Mouse (Mus musculus) heart, postnatal 0 days (tissue): ENCODE results near the gene A930004D18Rik. TPM values are rescaled to one million over a fixed set of nuclear protein-coding genes. Genes with fewer than 3 reads are reported as not detected.

Experiments used
- ATAC-seq: fragments of 200-750 bp; cut with Nextera tagmentation; 2 replicates; pipeline ENCODE4 v1.8.0; 2017; ENCODE audit warnings: low read depth, moderate number of reproducible peaks, moderate library complexity; ENCODE audit not compliant: insufficient read depth
- DNase-seq: peaks from one replicate; pipeline ENCODE4 v3.0.0-alpha.2; 2016; ENCODE audit warnings: low spot score
- H3K27ac ChIP-seq: fragments of 300-500 bp; sonication (generic); 2 replicates; pipeline ENCODE4 v1.5.1; 2014; ENCODE audit warnings: low read depth, mild to moderate bottlenecking
- H3K27me3 ChIP-seq: fragments of 300-500 bp; sonication (generic); 2 replicates; pipeline ENCODE4 v1.6.1; 2014; ENCODE audit warnings: low read length, mixed read lengths; ENCODE audit not compliant: control insufficient read depth, insufficient read depth
- H3K36me3 ChIP-seq: fragments of 300-500 bp; sonication (generic); replicated peaks from 2 replicates; pipeline ENCODE4 v1.6.1; 2014; ENCODE audit warnings: low read length, mixed read lengths; ENCODE audit not compliant: control insufficient read depth, insufficient read depth
- H3K4me1 ChIP-seq: fragments of 300-500 bp; sonication (generic); 2 replicates; pipeline ENCODE4 v1.6.1; 2014; ENCODE audit warnings: antibody characterized with exemption; ENCODE audit not compliant: control insufficient read depth, insufficient read depth
- H3K4me2 ChIP-seq: fragments of 300-500 bp; sonication (generic); 2 replicates; pipeline ENCODE4 v1.6.1; 2014; ENCODE audit warnings: low read depth, mild to moderate bottlenecking, low read length, moderate library complexity
- H3K4me3 ChIP-seq: fragments of 300-500 bp; sonication (generic); 2 replicates; pipeline ENCODE4 v1.5.1; 2014; ENCODE audit warnings: low read depth, low read length
- H3K9ac ChIP-seq: fragments of 300-500 bp; sonication (generic); replicated peaks from 2 replicates; pipeline ENCODE4 v1.6.1; 2014; ENCODE audit warnings: low read depth, low read length, mixed read lengths
- H3K9me3 ChIP-seq: fragments of 300-500 bp; sonication (generic); replicated peaks from 2 replicates; pipeline ENCODE4 v1.6.1; 2016; ENCODE audit warnings: low read length; ENCODE audit not compliant: control insufficient read depth
- CTCF ChIP-seq: IDR thresholded peaks from 2 replicates; pipeline ENCODE4 v1.5.1; 2016; ENCODE audit warnings: antibody characterized with exemption, control low read depth, low read depth
- EP300 ChIP-seq: IDR thresholded peaks from 2 replicates; pipeline ENCODE4 v1.6.1; 2016; ENCODE audit warnings: antibody characterized with exemption, low read depth
- WGBS: fragments of 180-500 bp; shearing (Covaris S2); extraction: QIAGEN DNeasy Blood & Tissue Kit; methylation state at CpG from one replicate; pipeline ENCODE4 v1.1.7; 2014; 5-methylcytosine and 5-hydroxymethylcytosine counted together
- polyA plus RNA-seq: library from polyadenylated mRNA; unstranded; fragments of >200 nt; fragmentation: Nextera tagmentation; extraction: Ambion mirVana; gene quantifications from 2 replicates; pipeline ENCODE4 v1.2.1, GENCODE M21; 2015
- total RNA-seq: library from RNA; depleted of rRNA; stranded (reverse); fragments of >200 nt; gene quantifications from 2 replicates; pipeline ENCODE4 v1.2.3, GENCODE M21; 2014; ENCODE audit warnings: low replicate concordance; rRNA removed

The A930004D18Rik gene
- total RNA-seq (3.5 and 7.8 TPM in 2 replicates), polyA plus RNA-seq (6.9 and 8.4 TPM in 2 replicates)

- ATAC-seq (no peak), DNase-seq (no peak)
- TF ChIP-seq CTCF (no peak), EP300 (no peak)
- Histone ChIP-seq H3K4me3 (no peak within 1 kb of the TSS), H3K27ac (no peak within 1 kb of the TSS), H3K27me3 (no peaks in the 10 kb centered on the region), H3K4me1 (peaks cover 20% of the 10 kb centered on the region), H3K36me3 (no peaks in the 10 kb centered on the region), H3K4me2 (no peak within 1 kb of the TSS), H3K9ac (no peak within 1 kb of the TSS), H3K9me3 (no peaks in the 10 kb centered on the region)
- 57% methylated on average over 2 of the region's 2 CpGs for whole genome bisulfite sequencing
Measured at GRCm38 (mm10) chr2:18037491-18037890, at the start of gene A930004D18Rik. Gene A930004D18Rik, minus strand, starts transcription at chr2:18037737.

DNA sequence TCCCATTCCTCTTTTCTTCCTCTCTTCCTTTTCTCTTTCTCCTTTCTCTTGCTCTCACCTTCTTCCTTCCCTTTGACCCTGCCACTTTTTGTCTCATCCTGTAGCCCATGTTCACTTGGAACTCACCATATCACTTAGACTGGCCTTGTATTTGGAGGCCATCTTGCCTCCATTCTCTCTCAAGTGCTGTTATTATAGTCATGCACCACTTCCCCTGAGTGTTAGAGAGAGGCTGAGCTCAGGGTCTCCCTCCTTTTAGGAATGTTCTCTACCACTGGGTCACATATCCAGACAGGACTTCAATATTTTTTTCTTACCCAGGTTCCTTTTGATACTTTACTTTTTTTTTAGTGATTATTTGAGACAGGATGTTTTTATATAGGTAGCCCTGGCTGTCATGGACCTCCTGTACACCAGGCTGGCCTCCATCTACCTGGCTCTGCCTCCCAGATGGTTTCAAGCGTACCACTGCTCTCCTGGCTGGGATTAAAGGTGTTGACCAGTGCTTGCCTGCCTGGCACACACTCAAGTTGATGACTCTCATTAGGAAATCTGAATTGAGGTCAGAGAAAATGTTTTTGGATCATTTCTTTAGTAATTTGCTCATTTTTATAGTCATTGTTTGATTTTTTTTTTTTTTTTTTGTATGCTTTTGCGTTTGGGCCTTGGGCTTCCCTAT lies 42.8 kb upstream of the A930004D18Rik start:
- no peaks in the 10 kb centered on the region for H3K4me1 ChIP-seq
- H3K4me3 ChIP-seq = no peak overlapping the region
- H3K27ac ChIP-seq = no peak overlapping the region
- H3K9ac ChIP-seq = no peak overlapping the region
- H3K9me3 ChIP-seq = no peaks in the 10 kb centered on the region
- DNase-seq (no peak), ATAC-seq (no peak)
- H3K36me3 ChIP-seq = peaks cover 71% of the 10 kb centered on the region
- H3K27me3 ChIP-seq = no peaks in the 10 kb centered on the region
- TF ChIP-seq CTCF = no peak
- H3K4me2 ChIP-seq = no peak overlapping the region
- WGBS = 84% methylated on average over 2 of the region's 2 CpGs

DNA sequence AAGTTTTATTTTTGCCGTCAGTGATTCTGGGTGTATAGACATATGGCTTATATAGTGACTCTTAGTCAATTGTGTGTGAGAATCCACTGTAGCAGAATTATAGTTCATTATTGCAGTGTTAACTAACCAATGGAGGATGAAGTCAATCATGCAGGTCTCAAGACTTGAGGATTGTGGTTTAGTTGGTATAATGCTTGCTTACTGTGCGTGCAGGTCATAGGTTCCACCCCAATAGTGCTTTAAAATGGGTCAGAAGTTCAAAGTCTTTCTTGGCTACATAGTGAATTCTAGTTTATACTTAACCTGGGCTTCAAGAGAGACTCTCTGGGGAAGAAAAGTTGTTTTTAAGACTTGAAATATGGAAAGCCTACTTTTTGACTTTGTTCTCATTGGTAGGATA lies 34.4 kb upstream of the A930004D18Rik start:
- Histone ChIP-seq H3K4me2 (no peak overlapping the region), H3K27ac (no peak overlapping the region), H3K9ac (no peak overlapping the region), H3K9me3 (no peaks in the 10 kb centered on the region), H3K36me3 (peaks cover 48% of the 10 kb centered on the region), H3K4me1 (no peaks in the 10 kb centered on the region), H3K27me3 (no peaks in the 10 kb centered on the region), H3K4me3 (no peak overlapping the region)
- ATAC-seq = no peak
- DNase-seq = no peak
- TF ChIP-seq EP300 = no peak
- TF ChIP-seq CTCF = no peak
- WGBS = 86% methylated on average over 2 of the region's 2 CpGs

DNA sequence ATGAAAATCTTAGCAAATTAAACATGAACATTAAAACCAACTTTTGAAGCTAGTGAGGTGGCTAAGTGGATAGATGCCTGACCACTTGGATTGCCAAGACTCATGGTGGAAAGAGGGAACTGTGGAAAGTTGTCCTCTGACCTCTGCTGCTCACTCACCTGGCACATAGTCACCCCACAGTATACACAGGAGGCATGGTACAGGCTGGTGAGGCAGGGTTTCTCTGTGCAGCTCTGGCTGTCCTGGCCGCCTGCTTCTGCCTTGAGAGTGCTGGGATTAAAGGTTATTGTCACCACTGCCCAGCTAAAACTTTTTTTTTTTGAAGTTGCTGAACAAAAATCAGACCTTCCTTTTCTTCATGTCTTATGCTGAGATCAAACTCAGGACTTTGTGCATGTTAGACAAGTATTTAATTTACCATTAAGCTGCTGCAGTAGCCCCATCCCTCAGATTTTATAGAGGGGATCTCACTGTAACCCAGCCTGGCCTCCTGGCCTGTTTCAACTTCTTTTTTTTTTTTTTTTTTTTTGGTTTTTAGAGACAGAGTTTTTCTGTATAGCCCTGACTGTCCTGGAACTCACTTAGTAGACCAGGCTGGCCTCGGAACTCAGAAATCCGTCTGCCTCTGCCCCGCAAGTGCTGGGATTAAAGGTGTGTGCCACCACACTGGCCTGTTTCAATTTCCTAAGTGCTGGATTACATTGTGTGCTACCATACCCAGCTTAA lies 30.7 kb upstream of the A930004D18Rik start:
- Histone ChIP-seq H3K27me3 (no peaks in the 10 kb centered on the region), H3K27ac (0 out of 2 replicates have a peak overlapping the region, but pooled peaks have one; percentile 39), H3K4me2 (no peak overlapping the region), H3K4me3 (no peak overlapping the region), H3K9ac (no peak overlapping the region), H3K4me1 (0 out of 2 replicates have a peak, but pooled peaks cover under 1% of the 10 kb centered on the region), H3K36me3 (peaks cover 24% of the 10 kb centered on the region), H3K9me3 (no peaks in the 10 kb centered on the region)
- WGBS = 85% methylated on average over 4 of the region's 4 CpGs
- ATAC-seq (no peak), DNase-seq (no peak)
- no peak for TF ChIP-seq CTCF
- TF ChIP-seq EP300 = no peak

- H3K36me3 ChIP-seq = peaks cover 13% of the 10 kb centered on the region
- H3K9me3 ChIP-seq = no peaks in the 10 kb centered on the region
- TF ChIP-seq CTCF = no peak
- TF ChIP-seq EP300 = no peak
- H3K27ac ChIP-seq = 0 out of 2 replicates have a peak overlapping the region, but pooled peaks have one; percentile 100
- H3K4me3 ChIP-seq = 0 out of 2 replicates have a peak overlapping the region, but pooled peaks have one; percentile 84
- no peak for DNase-seq
- H3K4me2 ChIP-seq = peak overlapping the region; percentile 94
- H3K9ac ChIP-seq = no peak overlapping the region
- no peaks in the 10 kb centered on the region for H3K27me3 ChIP-seq
- no peak for ATAC-seq
- H3K4me1 ChIP-seq = 0 out of 2 replicates have a peak, but pooled peaks cover 4% of the 10 kb centered on the region
Measured at GRCm38 (mm10) chr2:18066436-18066835, 28.9 kb upstream of the A930004D18Rik start.
